Mouse (Mus musculus): ENCODE results near the gene Trmt10a.
"Not testable (repeated sequence)": the region's sequence is repeated elsewhere in the genome, so short reads cannot be mapped to it uniquely, and the experiment has no call there.

Trmt10a gene

DNA sequence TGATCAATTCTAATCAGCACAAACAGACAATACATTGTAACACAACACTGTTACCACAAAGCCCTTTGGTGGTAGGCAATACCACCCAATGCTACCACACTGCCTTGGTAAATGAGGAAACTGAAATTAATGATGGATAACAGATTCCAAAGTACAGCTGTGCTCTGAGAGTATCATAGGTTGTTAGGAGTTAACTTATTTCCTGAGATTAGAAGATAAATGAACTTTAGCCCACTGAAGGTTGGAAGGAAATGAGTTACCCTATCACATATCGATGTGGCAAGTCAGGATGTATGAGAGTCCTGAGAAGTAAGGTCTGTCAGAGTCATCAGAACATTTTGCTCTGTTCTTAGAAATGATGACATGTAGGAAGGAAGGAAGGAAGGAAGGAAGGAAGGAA, 8.7 kb upstream of the Trmt10a start:
- no peak for DNase-seq (ENCODE audit: low spot score)

DNA sequence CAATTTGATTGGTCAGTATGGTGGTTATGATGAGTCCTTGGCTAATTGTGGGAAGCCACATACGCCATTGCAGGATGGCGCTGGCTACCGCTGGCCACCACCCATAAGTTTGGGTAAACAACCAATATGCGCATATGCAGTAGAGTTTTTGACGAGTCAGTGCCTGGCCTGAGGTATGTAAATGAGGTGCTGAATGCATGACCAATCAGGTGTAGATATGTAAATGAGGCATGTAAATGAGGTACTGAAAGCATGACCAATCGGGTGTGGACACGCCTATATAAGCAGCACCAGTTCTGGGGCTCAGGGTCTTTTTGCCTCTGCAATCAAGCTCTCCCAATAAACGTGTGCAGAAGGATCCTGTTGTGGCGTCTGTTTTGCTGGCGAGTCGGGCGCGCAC, 5.1 kb upstream of the Trmt10a start:
- DNase-seq (ENCODE audit: low spot score), result not testable (repeated sequence)

DNA sequence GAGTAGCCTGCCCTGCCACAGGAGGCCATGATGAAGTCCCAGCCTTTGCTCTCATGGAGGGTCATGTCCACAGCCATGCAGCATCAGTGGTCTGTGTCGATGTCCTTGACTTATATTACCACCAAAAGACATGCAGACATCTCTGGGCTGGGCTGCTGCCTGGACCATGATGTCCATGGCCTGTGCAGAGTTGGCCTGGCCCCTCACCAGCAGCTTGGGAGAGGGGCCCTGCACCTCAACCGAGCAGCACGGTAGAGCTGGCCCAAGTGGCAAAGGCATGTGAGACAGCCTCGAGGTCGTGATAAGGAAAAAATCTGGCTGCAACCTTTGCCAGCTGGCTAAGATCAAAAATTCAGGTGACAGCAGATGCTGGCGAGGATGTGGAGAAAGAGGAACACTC, 3.6 kb upstream of the Trmt10a start:
- DNase-seq (ENCODE audit: low spot score), result no peak

DNA sequence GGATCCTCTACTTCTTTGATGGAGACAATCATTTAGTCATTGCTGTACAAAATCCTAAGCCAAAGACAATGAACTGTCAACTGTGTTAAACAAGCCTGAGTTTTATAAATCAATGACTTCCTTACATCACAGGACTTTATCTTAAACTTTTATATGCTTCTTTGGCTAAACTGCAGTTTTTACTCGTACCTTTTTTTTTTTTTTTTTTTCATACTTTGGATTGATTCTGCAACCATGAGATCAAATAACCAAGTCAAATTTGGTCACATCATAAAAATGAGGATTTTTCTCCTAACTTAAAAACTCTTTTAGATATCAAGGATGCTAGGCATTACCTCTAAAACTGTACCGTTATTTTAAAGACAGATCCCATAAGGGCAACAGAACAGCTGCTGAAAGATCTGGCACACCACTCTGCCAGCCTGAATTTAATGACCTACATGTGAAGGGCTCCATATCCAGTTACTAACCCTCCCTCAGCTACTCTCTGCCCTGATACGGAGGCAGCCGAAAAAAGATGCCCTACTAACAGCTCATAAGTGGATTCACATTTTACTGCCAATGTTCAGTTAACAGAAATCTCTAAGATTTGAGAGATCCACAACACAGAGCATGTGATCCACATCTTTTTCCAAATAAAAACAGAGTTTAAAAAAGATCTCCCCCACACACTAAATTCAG, 1.1 kb upstream of the Trmt10a start:
- peak; percentile 57 for DNase-seq (ENCODE audit: low spot score)

DNA sequence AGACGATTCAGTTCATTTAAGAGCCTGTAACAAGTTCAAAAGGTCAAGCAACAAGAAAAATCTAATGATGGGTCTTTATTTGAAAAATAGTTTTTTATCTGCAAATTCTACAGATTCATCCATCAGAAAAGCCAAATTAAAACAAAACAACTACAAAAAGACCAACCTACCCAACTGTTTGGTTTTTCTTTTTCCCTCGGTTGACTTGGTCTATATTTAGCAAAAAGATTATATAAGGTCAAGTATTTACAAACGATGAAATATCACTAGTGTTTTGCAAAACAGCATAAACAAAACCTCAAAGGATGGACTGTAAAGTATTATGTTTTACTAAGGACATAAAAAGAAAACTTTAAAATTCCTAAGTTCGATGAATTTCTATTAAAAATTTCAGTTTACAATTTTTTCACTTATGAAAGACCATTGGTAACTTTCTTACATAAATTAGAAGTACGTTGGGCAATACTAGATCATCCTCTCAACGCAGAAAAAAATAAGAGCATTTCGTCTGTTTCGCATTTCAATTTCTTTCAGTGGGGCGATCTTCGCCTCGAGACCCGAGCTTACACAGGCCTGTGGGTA, 424 bp upstream of the Trmt10a start:
- DNase-seq (ENCODE audit: low spot score), result peak; percentile 33

DNA sequence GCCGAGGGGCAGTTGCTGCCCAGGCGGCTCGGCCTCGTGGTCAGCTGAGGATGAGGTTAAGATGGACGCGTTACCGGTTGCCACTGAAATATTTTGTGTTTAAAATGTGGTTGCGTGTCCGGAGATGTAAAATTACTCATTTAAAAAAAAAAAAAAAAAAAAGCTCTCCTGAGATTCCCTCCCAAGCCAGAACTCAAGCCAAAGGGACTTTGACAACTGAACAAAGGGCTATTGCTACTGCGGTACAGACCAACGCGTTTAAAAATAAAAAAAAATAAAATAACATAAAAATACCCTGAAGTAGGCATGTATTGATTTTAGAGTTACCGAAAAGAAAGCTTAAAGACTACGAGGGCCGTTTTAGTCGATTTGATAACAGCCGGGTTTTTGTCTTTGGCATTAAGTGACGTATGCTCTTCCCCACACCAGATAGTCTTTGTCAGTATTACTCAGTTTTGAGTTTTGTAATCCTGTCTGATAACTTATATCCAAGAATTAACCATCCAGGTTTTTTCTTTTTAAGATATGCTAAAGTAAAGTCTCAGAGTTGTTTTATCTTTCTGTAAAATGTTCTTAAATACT, 903 bp downstream of the Trmt10a start:
- DNase-seq (ENCODE audit: low spot score), result peak; percentile 58

DNA sequence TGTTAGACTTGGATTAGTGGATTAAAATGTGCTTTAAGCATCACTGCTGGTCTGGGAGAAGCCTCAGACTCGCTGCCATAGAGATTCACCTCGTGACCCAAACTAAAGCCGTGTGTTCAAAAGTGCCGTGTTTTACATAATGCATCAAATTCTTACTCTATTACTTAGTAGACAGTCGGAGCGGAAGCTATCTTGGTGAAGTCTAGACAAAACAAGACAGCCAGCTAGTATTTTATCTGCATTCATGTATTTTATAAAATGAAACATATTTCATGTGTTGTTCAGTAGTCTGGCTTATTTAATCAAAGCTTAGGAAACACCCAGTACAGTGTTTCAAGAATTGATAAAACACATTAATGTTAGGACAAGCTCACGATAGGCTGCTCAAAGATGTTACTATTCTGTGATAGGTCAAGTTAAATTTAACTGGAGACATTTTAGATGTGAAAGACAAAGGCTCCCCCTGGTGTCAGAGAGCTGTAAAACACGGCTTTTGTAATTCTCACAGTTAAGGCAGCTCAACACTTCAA, 1.5 kb downstream of the Trmt10a start, which contains the start of gene Mttp:
Gene Mttp (minus strand): TSS at position 327 of the 530 bp plus-strand sequence.
- DNase-seq (ENCODE audit: low spot score), result peak; percentile 95

DNA sequence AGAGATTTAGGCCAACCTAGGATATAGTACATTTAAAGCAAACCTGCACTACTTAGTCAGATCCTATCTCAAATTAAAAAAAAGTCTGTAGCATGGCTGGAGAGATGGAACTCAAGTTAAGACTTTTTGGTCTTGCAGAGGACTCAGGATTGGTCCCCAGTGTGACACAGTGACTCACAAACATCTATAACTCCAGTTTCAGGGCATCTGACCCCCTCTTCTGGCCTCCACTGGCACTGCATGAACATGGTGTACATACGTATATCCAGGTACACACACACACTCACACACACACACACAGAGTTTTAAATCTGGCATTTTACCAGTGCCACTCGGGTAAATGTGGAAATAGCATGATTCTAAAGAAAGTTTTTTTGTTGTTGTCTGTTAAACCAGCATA, 5.6 kb downstream of the Trmt10a start:
- no peak for DNase-seq (ENCODE audit: low spot score)

DNA sequence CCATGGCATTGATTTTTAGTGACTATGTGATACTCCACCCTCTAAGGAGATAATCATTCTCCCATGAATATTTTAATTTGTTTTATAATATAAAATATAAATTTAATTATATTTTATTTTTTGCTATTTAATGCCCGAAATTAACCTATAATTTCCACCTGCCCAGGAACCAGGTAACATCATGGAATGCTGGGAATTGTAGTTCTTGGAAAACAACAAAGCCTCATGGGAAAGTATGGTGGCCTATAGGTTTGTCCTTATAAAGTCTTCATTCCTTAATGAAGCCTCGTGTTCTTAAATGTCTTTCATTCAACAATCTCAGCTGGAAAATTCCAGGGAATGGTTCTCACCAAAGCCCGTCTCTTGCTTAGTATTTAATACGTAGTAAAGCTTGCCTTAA, 11.8 kb downstream of the Trmt10a start:
- no peak for DNase-seq (ENCODE audit: low spot score)

DNA sequence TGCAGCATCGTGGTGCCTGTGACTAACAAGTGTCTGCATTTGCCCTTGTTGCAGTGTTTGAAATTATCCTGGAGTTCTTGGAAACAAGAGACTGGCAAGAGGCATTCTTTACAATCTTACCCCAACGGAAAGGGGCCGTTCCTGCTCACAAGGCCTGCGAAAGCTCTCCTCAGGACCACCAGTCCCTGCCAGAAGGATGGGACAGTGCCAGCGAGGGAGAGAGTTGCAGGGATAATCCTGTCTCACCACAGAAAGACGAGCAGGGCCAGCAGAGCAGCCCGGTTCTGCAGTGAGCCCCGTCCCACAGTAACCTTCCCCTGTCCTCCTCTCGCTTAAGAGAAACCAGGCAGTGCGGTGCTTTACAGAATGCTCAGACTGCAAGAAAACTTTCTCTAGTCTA, 13.4 kb downstream of the Trmt10a start:
- no peak for DNase-seq (ENCODE audit: low spot score)

DNA sequence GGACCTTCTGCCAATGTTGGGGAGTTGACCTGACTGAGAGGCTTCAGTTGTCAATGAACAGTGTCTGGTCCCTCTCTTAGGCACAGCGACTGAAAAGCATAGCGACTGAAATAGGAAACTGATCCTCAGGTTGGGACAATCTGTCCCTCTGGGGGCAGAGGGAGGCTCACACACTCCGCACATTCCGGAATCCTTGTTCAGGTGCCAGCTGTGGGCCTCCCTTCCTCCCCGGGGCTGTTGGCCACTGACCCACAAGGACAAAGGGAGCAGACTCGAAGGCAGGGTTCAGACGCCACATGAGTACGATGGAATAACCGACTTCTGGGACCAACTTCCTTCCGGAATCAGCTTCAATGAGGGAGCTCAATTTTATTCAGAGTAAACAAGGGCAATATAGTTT, 18.4 kb downstream of the Trmt10a start:
- DNase-seq (ENCODE audit: low spot score), result no peak

DNA sequence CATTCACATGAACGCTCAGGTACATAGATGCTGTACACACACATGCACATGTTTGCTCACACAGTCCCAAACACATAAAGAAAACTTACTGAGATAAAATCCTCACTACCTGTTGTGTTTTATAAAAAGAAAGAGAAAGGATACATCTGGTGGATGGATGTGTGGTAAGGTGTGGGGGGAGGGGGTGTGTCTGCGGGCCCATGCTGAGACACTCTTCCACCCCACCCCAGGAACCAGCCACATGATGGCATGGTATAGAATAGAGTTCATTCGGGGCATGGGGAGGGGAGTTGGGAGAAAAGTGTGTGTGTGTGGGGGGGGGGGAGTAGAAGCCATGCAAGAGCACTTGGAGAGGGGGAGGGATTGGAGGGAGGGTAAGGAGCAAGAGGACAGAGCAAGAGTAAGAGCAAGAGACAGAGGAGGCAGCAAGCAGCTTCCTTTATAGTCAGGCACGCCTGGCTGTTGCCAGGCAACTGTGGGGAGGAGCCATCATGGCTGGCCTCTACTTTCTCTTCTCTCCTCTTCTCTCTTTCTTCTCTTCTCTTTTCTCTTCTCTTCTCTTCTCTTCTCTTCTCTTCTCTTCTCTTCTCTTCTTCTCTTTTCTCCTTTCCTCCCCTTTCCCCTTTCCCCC, 19.4 kb downstream of the Trmt10a start:
- no peak for DNase-seq (ENCODE audit: low spot score)

DNA sequence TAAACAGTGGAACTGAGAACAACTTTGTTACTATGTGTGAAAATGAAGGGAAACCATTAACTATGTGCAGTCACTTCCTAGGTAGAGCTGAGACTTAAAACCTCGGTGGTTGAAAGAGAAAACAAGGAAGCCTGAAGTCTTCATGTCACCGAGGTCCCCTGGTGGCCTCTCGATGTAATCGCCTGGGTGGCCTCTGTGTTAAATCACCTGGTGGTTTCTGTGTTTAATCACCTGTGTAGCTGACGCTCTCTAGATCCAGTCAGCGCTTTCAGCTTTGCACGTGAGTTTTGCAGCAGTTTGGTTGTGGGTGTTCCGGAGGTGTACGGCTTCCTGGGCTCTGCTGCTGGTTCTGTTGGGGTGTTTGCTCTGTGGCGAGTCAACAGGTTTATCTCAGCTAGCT, 30.0 kb downstream of the Trmt10a start:
- DNase-seq (ENCODE audit: low spot score), result no peak

DNA sequence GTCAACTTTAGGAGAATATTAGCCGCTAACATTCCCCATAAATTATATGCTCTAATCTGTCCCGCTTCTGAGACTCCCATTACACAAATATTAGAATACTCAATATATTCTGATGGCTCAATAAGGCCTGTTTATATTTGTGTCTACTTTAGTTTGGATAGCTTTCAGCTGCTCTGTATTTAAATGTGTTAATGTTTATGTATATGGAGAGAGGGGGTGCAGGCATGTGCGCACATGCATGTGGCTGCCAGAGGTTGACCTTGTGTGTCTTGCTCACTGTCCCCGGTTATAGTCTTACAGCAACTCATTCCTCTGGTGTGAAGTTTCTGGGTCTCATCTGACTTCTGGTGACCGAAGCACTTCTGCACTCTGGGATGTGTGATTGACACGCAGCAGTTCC, 32.3 kb downstream of the Trmt10a start:
- DNase-seq (ENCODE audit: low spot score), result no peak

DNA sequence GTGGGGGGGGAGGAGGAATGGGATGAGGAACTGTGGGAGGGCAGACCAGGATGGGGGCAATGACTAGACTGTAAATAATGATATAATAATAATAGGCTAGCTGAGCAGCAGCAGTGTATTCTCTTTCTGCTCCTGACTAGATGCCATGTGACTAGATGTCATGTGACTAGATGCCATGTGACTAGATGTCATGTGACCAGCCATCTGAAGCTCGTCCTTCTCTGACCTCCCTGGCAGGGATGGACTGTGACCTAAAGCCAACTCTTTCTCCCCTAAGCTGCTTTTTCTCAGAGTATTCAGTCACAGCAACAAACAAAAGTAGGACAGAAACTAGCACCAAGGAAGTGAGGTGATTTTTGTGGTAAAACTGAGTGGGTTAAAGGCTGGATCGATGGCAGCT, 38.8 kb downstream of the Trmt10a start:
- no peak for DNase-seq (ENCODE audit: low spot score)

DNA sequence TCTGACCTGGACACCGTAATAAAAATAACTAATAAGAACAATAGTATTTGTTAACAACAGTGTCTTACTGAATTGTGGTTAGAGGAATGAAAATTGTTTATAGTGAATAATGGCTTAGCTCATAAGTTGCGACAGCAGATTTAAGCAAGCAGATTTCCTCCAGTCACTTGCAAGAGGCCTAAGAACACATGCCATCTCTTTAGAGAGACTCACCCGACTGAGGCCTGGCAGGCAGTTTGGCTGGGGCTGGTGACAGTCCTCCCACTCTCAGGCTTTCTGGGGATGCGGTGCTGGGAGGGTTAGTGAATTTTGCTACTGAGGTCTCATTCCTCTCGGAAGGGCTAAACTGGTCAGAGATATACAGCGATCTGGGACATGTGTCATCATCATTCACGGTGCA, 40.1 kb downstream of the Trmt10a start:
- no peak for DNase-seq (ENCODE audit: low spot score)

DNA sequence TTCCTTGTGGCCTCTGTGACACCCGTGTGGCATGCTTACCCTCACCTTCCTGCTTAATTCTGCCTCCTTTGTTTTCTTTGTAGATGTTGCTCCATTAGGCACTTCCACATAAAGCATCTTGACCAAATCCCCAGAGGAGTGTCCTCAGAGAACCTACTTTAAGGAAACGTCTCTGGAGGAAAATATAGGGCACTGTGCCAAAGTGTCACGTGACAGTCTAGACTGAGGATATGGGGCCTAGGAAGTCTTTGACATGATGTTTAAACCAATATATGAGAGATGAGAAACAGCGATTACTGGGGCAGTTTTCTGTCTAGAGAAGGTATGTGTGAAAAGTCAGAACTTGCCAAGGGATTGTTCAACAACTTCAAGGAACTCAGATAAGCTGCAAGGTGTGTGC, 42.0 kb downstream of the Trmt10a start:
- DNase-seq (ENCODE audit: low spot score), result no peak

DNA sequence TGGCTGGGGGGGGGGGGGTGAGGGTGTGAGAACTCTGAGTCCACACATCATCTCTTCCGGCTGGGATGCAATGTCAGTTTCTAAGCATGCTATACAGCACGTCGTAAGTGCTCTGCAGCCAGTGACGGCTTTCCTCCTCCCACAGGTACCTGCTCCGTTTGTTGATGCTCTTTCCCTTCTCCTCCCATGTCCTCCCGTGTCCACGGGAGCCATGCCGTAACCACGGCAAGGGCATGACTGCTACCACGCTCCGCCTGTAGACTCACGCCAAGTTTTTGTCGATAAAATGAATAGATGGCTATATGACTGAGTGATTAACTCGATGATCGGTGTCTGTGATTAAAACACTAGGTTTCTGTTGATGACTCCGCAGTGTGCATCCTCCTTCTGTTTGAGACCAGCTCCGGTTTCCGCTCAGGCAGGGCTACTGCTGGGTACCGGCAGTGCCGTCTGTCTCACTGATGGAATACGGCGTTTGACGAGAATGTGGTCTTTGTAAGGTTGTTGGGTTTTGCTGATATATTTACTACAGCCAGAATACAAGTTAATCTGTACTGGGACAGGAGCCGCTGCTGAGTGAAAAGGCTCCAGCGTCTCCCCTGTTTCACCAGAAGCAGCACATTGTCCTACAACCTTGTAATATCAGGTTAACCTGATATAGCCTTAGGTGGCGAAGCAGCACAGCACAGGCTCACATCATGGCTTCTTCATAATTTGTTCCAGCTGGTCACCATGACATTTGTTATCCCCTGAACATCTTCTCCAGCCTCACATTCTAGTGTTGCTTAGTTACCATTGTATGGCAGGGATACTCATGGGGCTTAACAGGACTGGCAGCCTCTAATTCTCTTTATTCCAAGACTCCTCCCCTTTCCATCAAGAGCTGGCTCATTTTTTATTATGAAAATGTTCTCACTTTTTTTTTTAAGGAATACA, 43.0 kb downstream of the Trmt10a start:
- no peak for DNase-seq (ENCODE audit: low spot score)

DNA sequence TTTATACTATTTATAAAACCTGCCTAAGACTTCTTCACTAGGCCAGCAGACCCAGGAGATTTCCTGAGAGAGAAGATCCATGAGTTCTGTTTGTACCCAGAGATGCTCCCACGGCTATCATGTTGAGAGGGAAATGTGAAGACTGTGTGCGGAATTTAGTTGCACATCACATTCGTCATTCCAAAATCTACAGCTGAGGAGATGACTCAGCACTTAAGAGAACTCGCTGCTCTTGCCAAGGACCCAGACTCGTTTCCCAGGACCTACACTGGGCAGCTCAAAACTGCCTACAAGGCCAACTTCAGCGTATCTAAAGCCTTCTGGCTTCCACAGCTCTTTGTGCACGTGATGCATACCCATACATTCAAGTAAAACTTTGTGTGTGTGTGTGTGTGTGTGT, 49.0 kb downstream of the Trmt10a start:
- no peak for DNase-seq (ENCODE audit: low spot score)

DNA sequence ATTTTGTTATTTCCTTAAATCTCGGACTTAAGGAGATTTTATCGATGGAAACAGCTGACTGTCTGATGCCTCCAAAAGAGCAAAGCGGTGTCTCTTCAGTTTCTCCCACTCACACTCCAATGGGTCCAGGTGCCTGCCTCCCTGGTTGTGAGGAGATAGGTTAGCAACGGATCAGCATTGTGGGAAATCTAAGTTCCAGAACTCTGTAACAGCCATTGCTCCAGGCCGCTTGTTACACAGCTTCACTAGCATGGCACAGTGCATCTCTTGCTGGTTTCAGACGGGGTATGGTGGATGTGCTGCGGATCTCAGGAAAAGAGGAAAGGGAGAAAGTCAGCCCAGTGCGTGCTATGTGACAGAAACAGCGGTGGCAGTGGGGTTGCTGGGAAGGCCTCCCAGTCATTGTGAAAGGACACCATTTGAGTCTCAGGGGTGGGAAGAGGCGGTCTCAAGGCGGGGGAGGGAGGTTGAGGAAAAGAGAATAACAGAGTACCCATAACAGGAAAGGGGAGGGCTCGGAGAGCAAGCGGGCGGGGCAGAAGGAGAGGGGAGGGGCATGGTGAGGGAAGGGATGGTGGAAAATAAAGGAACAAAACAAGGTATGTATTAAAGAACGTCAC, 50.5 kb downstream of the Trmt10a start, which contains the start of gene 4930579F01Rik:
Gene 4930579F01Rik (minus strand): TSS at position 143 of the 620 bp plus-strand sequence.
- no peak for DNase-seq (ENCODE audit: low spot score)

DNA sequence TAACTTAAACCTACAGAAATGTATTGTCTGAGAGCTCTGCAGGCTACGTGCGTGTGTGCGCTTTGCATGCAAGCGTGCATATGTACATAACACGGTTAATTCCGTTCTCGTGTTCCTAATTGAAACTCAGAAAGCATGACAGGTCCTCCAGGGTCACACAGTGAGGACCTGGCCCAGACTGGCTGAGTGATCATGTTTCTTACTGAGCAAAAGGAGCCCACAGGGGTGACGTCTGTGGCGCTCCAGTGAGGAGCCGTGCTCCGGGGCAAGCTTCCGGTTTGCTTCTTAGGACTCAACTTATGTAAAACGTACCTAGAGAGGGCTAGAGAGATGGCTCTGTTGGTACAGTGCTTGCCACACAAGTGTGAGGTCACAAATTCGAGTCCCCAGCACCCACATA, 53.8 kb downstream of the Trmt10a start:
- DNase-seq (ENCODE audit: low spot score), result no peak

Measured in retina, embryonic 14.5 days (tissue).